Mouse (Mus musculus) spleen, adult 2 months (tissue): ENCODE measurements around the gene Elf2.

Experiments used
- CTCF ChIP-seq: fragments of 200-500 bp; IDR thresholded peaks from 2 replicates; pipeline ENCODE4 v1.5.1; 2011; ENCODE audit warnings: mild to moderate bottlenecking, inconsistent platforms; ENCODE audit not compliant: insufficient read depth, insufficient read length, insufficient replicate concordance; ENCODE audit errors: extremely low read depth
- POLR2A ChIP-seq: fragments of 200-500 bp; IDR thresholded peaks from 2 replicates; pipeline ENCODE4 v1.6.1; 2011; ENCODE audit warnings: low read depth, low read length, inconsistent platforms

DNA sequence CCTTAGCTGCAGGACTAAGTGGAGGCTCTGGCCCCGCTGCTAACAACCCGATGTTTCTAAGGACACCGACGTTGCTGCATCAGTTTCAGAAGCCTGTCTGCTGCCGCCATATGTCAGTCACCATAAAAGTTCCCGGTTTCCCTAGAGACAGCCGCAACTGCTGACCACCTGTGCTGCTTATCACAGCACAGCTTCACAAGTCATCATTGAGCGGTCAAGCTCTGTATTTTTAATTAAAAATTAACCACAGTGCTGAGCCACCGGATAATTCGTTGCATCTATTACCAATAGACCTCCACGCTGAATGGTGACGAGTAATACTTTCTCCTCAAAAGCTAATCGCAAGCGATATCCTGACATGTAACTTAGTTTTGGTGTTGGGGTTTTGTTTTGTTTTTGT is 135.6 kb downstream of the Elf2 start:
- TF ChIP-seq POLR2A (no peak), CTCF (no peak)
